Mouse (Mus musculus): ENCODE measurements around the gene Mxi1.

The Mxi1 gene

DNA sequence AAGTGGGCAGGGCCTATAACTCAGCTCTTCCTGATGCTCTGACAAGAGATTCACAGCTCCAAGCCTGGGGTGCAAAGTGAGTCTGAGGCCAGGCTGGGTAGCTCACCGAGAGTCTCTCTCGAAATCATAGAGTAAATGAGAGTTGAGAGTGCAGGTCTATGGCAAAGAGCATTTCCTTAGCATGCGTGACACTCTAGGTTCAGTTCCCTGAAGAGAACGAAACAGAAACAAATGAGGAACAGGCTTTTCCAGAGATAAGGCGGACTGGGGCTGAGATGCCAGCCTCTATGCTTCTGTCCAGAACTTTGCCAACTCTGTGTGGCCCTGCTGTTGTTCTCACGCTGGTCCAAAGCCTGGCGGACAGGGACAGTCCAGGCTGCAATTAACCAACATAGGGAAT lies 6.9 kb upstream of the Mxi1 start:
- no peak for DNase-seq

GRCm38 (mm10) chr19:53305621-53306020 lies 4.7 kb upstream of the Mxi1 start:
- DNase-seq: no peak

DNA sequence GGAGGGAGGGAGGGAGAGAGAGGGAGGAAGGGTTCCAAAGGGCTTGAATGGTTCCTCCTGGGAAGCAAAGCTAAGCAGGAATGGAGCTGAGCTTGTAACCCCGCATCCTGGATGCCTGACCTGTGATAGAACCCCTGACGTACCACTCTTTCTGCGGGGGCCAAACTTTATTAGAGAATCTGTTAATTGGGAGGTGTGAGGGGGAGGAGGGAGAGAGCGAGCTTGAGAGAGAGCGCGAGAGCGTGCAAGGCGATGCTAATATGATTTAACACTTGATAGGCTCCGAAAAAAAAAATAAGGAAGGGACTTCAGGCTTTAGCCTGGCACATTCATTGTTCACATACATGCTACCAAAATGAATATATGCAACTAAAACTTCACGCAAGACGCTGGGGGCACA lies 3.6 kb upstream of the Mxi1 start:
- no peak for DNase-seq

GRCm38 (mm10) chr19:53307219-53307618 lies 3.1 kb upstream of the Mxi1 start:
- no peak for DNase-seq

DNA sequence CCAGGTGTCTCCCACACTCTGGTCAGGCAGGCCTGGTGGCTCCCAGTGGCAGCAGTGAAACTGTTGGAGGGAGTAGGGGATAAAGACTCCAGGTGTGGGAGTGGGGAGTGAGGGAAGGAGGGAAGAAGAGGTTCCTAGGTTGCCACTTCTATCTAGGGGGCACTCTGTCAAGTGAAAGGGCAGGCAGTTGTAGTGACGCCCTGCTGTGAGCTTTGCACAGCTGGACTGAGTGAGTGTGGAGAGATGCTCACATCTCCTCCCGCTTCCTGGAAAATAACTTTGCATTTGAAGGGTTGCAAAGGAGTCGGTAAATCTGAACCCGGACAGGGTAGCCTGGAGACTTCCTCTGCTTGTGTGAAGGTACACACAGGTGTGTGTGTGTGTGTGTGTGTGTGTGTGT lies 687 bp upstream of the Mxi1 start:
- DNase-seq: no peak

DNA sequence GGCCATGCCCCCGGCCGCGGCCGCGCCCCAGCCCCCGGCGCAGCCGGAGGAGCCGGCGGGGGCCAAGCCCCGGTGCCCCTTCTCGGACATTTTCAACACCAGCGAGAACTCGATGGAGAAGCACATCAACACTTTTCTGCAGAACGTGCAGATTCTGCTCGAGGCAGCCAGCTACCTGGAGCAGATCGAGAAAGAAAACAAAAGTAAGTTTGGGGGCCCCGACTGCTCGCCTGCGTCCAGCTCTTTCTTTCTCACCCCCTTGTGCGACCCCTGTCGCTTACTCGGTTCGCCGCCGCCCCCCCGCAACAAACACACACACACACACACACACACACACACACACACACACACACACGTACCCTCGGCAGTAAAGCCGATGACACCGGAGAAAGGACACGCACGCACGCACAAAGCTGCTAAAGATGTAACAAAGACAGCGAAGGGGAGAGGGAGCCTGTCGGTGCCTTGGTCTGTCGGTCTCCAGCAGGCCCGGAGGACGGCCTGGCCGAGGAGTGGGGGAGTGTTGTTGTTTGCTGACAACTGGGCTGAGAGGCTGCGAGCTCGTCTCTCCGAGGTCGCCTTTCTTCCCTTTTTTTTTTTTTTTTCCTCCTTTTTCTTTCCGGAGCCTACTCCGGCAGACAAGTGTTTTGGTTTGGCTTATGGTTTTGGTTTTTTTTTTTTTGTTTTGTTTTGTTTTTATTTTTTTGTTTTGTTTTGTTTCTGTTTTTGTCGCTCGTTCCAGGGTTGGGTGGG lies 629 bp downstream of the Mxi1 start:
- peak; percentile 64 for DNase-seq

GRCm38 (mm10) chr19:53311524-53312335 lies 1.4 kb downstream of the Mxi1 start:
- peak; percentile 54 for DNase-seq

GRCm38 (mm10) chr19:53312336-53312871 lies 2.1 kb downstream of the Mxi1 start:
- DNase-seq: peak; percentile 52

DNA sequence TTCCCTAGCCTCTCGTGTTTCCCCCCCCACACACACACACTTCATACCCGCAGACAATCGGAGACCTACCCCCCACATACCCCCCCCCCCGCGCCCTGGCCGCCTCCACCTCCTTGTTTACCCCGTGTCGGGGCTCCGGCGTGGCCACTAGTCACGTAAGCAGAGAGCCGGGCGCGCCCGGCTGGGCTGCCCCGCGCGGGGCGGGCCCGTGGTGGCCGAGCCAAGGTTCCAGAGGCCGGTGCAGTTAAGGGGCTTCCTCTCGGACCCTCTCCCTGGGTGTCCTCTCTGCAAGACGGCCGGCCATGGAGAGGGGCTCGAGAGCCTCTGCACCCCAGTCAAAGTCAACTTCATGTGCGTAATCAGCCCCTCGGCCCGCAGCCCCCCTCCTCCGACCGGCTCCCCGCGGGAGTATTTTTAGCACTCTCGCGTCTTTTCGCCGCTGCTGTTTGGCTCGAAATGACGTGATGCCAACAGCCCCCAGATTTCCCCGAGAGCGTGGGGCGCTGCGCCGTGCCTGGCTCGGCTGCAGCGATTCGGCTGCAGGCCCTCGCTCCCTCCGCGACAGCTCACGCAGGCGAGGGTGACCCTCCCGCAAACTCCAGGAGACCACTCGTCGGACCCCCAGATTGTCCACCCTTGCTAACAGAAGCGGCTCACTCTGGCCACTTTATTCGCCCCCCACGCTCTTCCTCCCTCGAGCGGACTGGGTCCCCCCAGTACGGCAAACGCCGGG lies 2.8 kb downstream of the Mxi1 start:
- peak; percentile 63 for DNase-seq

GRCm38 (mm10) chr19:53313684-53314443 lies 3.5 kb downstream of the Mxi1 start:
- DNase-seq: peak; percentile 99

DNA sequence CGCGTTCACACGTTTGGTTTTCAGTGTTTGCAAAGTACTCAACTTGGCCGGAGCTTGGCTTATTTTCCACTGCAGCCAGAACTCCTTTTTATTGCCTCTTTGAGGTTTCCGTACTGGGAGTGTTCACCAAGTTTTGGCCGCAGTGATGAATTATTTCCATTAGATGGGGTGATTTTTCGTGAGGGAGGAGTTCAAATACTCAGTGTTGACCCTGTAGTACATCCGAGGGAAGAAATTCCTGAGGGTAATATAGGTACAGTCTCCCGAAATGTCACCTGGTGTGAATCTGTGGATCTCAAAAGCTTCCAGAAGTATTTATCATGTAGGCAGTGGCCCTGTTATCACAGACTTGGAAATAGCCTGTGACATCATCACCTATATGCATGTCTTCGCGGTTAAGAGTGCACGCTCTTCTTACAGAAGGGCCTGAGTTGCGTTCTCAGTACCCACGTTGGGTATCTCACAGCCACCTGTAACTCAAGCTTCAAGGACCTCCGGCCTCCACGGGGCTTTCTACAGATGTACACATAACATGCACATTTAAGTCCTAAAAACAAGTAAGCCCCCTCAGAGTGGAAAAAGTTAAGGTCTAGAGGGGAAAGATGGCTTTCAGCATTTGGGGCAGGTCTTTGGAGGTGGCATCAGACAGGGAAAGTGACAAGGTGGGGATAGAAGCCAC lies 4.4 kb downstream of the Mxi1 start:
- no peak for DNase-seq

DNA sequence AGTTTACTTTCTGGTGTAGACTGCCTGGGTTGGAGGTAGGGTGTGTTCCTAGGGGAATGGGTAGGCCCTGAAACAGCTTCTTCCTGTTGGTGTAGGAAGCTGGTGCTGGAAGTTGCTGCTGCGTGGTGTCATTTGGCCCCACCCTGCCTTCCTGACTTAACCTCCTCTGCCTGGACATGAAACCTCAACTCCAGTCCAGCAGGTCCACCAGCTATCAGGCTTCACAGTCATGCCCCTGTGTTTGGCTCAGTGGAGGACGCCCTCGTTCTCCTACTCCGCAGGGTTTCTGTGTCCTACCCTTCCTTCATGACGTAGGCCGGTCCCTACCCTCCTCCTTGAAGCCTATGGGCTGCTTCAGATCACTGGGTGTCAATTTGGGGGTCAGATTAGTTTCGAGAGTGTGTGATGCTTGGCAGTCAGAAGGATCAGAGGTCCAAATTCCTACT lies 4.9 kb downstream of the Mxi1 start:
- DNase-seq: no peak

- no peak for DNase-seq
Measured at GRCm38 (mm10) chr19:53316105-53316504, 5.8 kb downstream of the Mxi1 start.

- DNase-seq: no peak
Measured at GRCm38 (mm10) chr19:53316963-53317362, 6.6 kb downstream of the Mxi1 start.

GRCm38 (mm10) chr19:53318143-53319132 lies 8.1 kb downstream of the Mxi1 start:
- no peak for DNase-seq

DNA sequence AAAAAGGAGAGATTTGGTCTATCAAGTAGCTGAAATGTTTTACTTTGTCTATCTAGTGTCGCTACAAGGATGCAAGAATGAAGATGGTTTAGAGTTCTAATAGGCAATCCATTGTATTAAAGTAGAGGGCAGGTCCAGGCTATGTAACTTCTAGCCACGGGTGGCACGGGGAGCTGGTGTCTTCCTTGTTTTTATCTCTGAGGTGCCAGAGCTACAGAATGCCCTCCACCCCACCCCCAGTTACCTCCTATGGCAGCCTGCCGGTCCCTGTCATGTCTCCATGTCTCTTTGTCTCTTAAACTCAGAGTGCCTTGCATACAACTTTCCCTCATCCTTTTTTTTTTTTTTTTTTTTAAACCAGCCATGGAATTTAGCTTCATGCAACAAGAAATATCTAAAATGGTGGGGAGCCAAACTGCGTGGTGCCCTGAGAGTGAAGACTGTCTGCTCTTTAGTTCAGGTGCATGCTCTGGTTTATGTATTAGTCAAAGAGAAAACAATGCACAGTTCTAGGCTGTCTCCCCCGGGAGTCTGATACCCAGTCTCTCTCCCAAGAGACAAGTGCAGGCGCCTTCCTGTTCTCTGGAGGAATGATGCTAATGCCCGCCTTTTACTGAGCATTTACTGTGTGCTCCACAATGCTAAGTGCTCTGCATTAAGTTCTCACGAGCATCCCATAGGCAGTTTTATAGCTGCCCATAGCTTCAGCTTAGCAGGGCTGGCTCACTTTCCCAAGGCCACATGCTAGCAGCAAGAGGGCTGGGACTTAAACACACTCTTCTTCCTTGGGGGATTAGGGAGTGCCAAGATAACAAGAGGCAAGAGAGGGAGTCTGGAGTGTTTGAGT lies 10.2 kb downstream of the Mxi1 start:
- no peak for DNase-seq

- no peak for DNase-seq
Measured at GRCm38 (mm10) chr19:53321273-53321672, 11.0 kb downstream of the Mxi1 start.

- DNase-seq: no peak
Measured at GRCm38 (mm10) chr19:53322438-53323048, 12.2 kb downstream of the Mxi1 start.

GRCm38 (mm10) chr19:53324866-53325265 lies 14.5 kb downstream of the Mxi1 start:
- DNase-seq: no peak
